Mouse (Mus musculus): ENCODE data around the gene Mindy4. TPM values are rescaled to one million over a fixed set of nuclear protein-coding genes. Genes with fewer than 3 reads are reported as not detected.
A peak's percentile ranks its signal among the peaks of the same experiment; 100 is the strongest.

Mindy4 gene
- polyA plus RNA-seq, 1 experiment from 2014 or later, result 7.7 TPM

DNA sequence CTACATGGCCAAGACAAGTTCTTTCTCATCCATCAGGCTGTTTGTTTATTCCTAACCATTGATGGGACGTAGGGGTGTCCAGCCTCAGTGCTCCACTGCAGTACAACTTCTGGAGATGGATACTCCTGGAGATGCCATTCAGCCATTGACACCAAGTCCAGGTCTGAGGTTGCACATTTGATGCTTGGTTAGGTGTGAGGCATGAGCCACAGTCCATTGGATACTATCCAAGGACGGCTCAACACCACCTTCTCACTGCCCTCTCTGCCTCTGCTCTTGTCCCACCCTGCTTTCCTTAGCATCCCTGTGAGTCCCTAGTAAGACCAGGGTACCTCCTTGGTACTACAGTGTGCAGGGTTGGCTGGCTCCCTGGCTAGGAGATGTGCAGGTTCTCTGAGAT lies 96.7 kb downstream of the Mindy4 start:
- no peak overlapping the region for H3K27ac ChIP-seq (ENCODE audit: low read length)
- H3K27me3 ChIP-seq (ENCODE audit: control insufficient read depth, insufficient read depth, low read length), result no peaks in the 10 kb centered on the region
- H3K4me3 ChIP-seq (replicated peaks; ENCODE audit: low read length), result no peak overlapping the region
- H3K9me3 ChIP-seq (replicated peaks; ENCODE audit: control insufficient read depth, low read length), result no peaks in the 10 kb centered on the region
- peaks cover 5% of the 10 kb centered on the region for H3K36me3 ChIP-seq (ENCODE audit: control insufficient read depth, insufficient read depth, low read length)
- no peak overlapping the region for H3K4me2 ChIP-seq (ENCODE audit: low read depth, low read length)
- no peaks in the 10 kb centered on the region for H3K4me1 ChIP-seq (ENCODE audit: control insufficient read depth, insufficient read depth, low read length)
- no peak overlapping the region for H3K9ac ChIP-seq (ENCODE audit: low read length)
- no peak for ATAC-seq (ENCODE audit: insufficient read depth, low FRiP score)
- 83% methylated on average over 2 of the region's 2 CpGs for WGBS

GRCm38 (mm10) chr6:55300704-55301103 lies 97.5 kb downstream of the Mindy4 start:
- Histone ChIP-seq H3K36me3 (ENCODE audit: control insufficient read depth, insufficient read depth, low read length) (peaks cover 5% of the 10 kb centered on the region), H3K9me3 (replicated peaks; ENCODE audit: control insufficient read depth, low read length) (no peaks in the 10 kb centered on the region), H3K9ac (ENCODE audit: low read length) (no peak overlapping the region), H3K4me3 (replicated peaks; ENCODE audit: low read length) (no peak overlapping the region), H3K4me1 (ENCODE audit: control insufficient read depth, insufficient read depth, low read length) (no peaks in the 10 kb centered on the region), H3K27me3 (ENCODE audit: control insufficient read depth, insufficient read depth, low read length) (no peaks in the 10 kb centered on the region), H3K4me2 (ENCODE audit: low read depth, low read length) (no peak overlapping the region), H3K27ac (ENCODE audit: low read length) (no peak overlapping the region)
- 82% methylated on average over 11 of the region's 11 CpGs for WGBS
- no peak for ATAC-seq (ENCODE audit: insufficient read depth, low FRiP score)

DNA sequence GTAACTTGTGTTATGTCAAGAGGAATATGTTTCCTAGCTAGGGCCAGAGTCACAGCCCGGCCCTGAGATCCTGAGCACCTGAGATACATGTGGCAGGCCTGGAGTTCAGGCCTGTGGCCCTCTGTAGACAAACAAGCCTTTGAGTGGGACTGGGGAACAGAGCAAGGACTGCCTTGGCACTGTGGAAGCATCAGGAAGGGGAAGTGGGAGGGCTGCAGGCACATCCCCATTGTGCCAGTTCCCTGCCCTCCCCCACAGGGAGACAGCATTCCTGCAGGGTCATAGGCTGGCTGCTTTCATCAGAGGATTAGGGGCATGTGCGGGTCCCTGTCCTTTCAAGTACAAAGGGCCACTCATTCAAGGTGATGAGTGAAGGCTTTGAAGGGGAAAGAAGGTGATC lies 107.0 kb downstream of the Mindy4 start:
- H3K4me2 ChIP-seq (ENCODE audit: low read depth, low read length), result no peak overlapping the region
- H3K9ac ChIP-seq (ENCODE audit: low read length), result no peak overlapping the region
- no peaks in the 10 kb centered on the region for H3K4me1 ChIP-seq (ENCODE audit: control insufficient read depth, insufficient read depth, low read length)
- H3K27ac ChIP-seq (ENCODE audit: low read length), result no peak overlapping the region
- H3K36me3 ChIP-seq (ENCODE audit: control insufficient read depth, insufficient read depth, low read length), result no peaks in the 10 kb centered on the region
- ATAC-seq (ENCODE audit: insufficient read depth, low FRiP score), result no peak
- H3K4me3 ChIP-seq (replicated peaks; ENCODE audit: low read length), result no peak overlapping the region
- no peaks in the 10 kb centered on the region for H3K9me3 ChIP-seq (replicated peaks; ENCODE audit: control insufficient read depth, low read length)
- WGBS, result 50% methylated on average over 2 of the region's 2 CpGs
- H3K27me3 ChIP-seq (ENCODE audit: control insufficient read depth, insufficient read depth, low read length), result no peaks in the 10 kb centered on the region

GRCm38 (mm10) chr6:55311962-55312361 lies 108.8 kb downstream of the Mindy4 start:
- Histone ChIP-seq H3K4me2 (ENCODE audit: low read depth, low read length) (no peak overlapping the region), H3K4me1 (ENCODE audit: control insufficient read depth, insufficient read depth, low read length) (no peaks in the 10 kb centered on the region), H3K9ac (ENCODE audit: low read length) (no peak overlapping the region), H3K4me3 (replicated peaks; ENCODE audit: low read length) (no peak overlapping the region), H3K27ac (ENCODE audit: low read length) (no peak overlapping the region), H3K36me3 (ENCODE audit: control insufficient read depth, insufficient read depth, low read length) (no peaks in the 10 kb centered on the region), H3K27me3 (ENCODE audit: control insufficient read depth, insufficient read depth, low read length) (no peaks in the 10 kb centered on the region), H3K9me3 (replicated peaks; ENCODE audit: control insufficient read depth, low read length) (no peaks in the 10 kb centered on the region)
- ATAC-seq (ENCODE audit: insufficient read depth, low FRiP score), result no peak
- WGBS, result 51% methylated on average over 5 of the region's 5 CpGs

DNA sequence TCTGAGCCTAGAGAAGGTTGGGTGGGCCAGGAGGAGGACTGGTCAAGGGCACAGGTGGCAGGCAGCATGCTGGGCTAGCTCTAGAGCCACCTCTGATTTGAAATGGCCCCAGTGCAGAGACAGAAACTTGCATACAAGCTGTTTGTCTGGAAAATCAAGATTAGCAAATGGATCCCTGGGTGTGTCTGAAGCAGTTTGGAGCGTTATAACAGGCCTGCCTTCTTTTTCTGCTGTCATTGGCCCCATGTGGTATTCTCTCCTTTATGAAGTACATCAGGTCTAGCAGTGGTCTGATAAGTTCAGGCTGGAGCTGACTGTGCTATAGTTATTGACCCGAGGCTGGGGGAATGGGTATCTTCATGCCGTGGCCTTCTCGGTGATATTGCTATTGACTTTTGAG lies 110.7 kb downstream of the Mindy4 start:
- no peaks in the 10 kb centered on the region for H3K36me3 ChIP-seq (ENCODE audit: control insufficient read depth, insufficient read depth, low read length)
- no peak overlapping the region for H3K4me2 ChIP-seq (ENCODE audit: low read depth, low read length)
- no peaks in the 10 kb centered on the region for H3K9me3 ChIP-seq (replicated peaks; ENCODE audit: control insufficient read depth, low read length)
- no peak overlapping the region for H3K9ac ChIP-seq (ENCODE audit: low read length)
- no peak overlapping the region for H3K27ac ChIP-seq (ENCODE audit: low read length)
- H3K27me3 ChIP-seq (ENCODE audit: control insufficient read depth, insufficient read depth, low read length), result no peaks in the 10 kb centered on the region
- no peak for ATAC-seq (ENCODE audit: insufficient read depth, low FRiP score)
- no peaks in the 10 kb centered on the region for H3K4me1 ChIP-seq (ENCODE audit: control insufficient read depth, insufficient read depth, low read length)
- 74% methylated on average over 4 of the region's 4 CpGs for WGBS
- H3K4me3 ChIP-seq (replicated peaks; ENCODE audit: low read length), result no peak overlapping the region

- no peaks in the 10 kb centered on the region for H3K27me3 ChIP-seq (ENCODE audit: control insufficient read depth, insufficient read depth, low read length)
- WGBS, result 73% methylated on average over 8 of the region's 8 CpGs
- no peak for ATAC-seq (ENCODE audit: insufficient read depth, low FRiP score)
Observed at GRCm38 (mm10) chr6:55314628-55315027, 111.4 kb downstream of the Mindy4 start.

GRCm38 (mm10) chr6:55318597-55318996 lies 115.4 kb downstream of the Mindy4 start:
- Histone ChIP-seq H3K4me2 (ENCODE audit: low read depth, low read length) (no peak overlapping the region), H3K4me1 (ENCODE audit: control insufficient read depth, insufficient read depth, low read length) (no peaks in the 10 kb centered on the region), H3K27ac (ENCODE audit: low read length) (no peak overlapping the region), H3K4me3 (replicated peaks; ENCODE audit: low read length) (no peak overlapping the region), H3K36me3 (ENCODE audit: control insufficient read depth, insufficient read depth, low read length) (no peaks in the 10 kb centered on the region), H3K27me3 (ENCODE audit: control insufficient read depth, insufficient read depth, low read length) (no peaks in the 10 kb centered on the region), H3K9ac (ENCODE audit: low read length) (no peak overlapping the region), H3K9me3 (replicated peaks; ENCODE audit: control insufficient read depth, low read length) (no peaks in the 10 kb centered on the region)
- WGBS, result 96% methylated on average over 3 of the region's 3 CpGs
- ATAC-seq (ENCODE audit: insufficient read depth, low FRiP score), result no peak

More at GRCm38 (mm10) chr6:55314628-55315027, 111.4 kb downstream of the Mindy4 start:
- Histone ChIP-seq H3K9ac (ENCODE audit: low read length) (no peak overlapping the region), H3K9me3 (replicated peaks; ENCODE audit: control insufficient read depth, low read length) (no peaks in the 10 kb centered on the region), H3K4me3 (replicated peaks; ENCODE audit: low read length) (no peak overlapping the region), H3K36me3 (ENCODE audit: control insufficient read depth, insufficient read depth, low read length) (no peaks in the 10 kb centered on the region), H3K27ac (ENCODE audit: low read length) (no peak overlapping the region), H3K4me1 (ENCODE audit: control insufficient read depth, insufficient read depth, low read length) (no peaks in the 10 kb centered on the region), H3K4me2 (ENCODE audit: low read depth, low read length) (no peak overlapping the region)

GRCm38 (mm10) chr6:55319585-55320551 lies 116.7 kb downstream of the Mindy4 start:
- H3K9me3 ChIP-seq (replicated peaks; ENCODE audit: control insufficient read depth, low read length), result no peaks in the 10 kb centered on the region
- H3K4me2 ChIP-seq (ENCODE audit: low read depth, low read length), result no peak overlapping the region
- peak overlapping the region; percentile 36; the same call in 1 of the 2 replicates for H3K27ac ChIP-seq (ENCODE audit: low read length)
- no peaks in the 10 kb centered on the region for H3K36me3 ChIP-seq (ENCODE audit: control insufficient read depth, insufficient read depth, low read length)
- 59% methylated on average over 14 of the region's 14 CpGs for WGBS
- H3K9ac ChIP-seq (ENCODE audit: low read length), result no peak overlapping the region
- H3K27me3 ChIP-seq (ENCODE audit: control insufficient read depth, insufficient read depth, low read length), result no peaks in the 10 kb centered on the region
- H3K4me1 ChIP-seq (ENCODE audit: control insufficient read depth, insufficient read depth, low read length), result no peaks in the 10 kb centered on the region; the same call in 1 of the 2 replicates
- ATAC-seq (ENCODE audit: insufficient read depth, low FRiP score), result no peak
- no peak overlapping the region for H3K4me3 ChIP-seq (replicated peaks; ENCODE audit: low read length)

DNA sequence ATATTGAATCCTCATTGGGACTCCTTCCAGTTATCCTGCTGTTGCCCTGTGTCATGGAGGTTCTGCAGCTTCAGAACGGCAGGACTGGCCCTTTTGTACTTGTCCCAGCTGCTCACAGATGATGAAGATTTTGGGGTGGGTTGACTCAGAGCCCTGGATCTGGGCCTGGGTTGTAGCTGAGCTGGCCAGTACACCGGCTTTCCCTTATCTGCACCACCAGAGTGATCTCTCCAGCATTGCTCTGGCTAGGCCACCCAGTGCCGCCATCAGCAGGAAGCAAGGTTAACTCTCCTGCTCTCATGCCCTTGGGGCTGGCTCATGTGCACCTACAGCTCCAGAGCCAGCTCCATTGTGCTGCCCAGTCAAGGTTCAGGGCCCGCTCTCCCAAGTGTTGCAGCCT lies 117.7 kb downstream of the Mindy4 start:
- no peak overlapping the region for H3K4me2 ChIP-seq (ENCODE audit: low read depth, low read length)
- no peak for ATAC-seq (ENCODE audit: insufficient read depth, low FRiP score)
- H3K9me3 ChIP-seq (replicated peaks; ENCODE audit: control insufficient read depth, low read length), result no peaks in the 10 kb centered on the region
- no peak overlapping the region for H3K9ac ChIP-seq (ENCODE audit: low read length)
- no peaks in the 10 kb centered on the region for H3K36me3 ChIP-seq (ENCODE audit: control insufficient read depth, insufficient read depth, low read length)
- no peaks in the 10 kb centered on the region; the same call in 1 of the 2 replicates for H3K4me1 ChIP-seq (ENCODE audit: control insufficient read depth, insufficient read depth, low read length)
- no peaks in the 10 kb centered on the region for H3K27me3 ChIP-seq (ENCODE audit: control insufficient read depth, insufficient read depth, low read length)
- no peak overlapping the region for H3K4me3 ChIP-seq (replicated peaks; ENCODE audit: low read length)
- no peak overlapping the region for H3K27ac ChIP-seq (ENCODE audit: low read length)
- WGBS, result 69% methylated on average over 4 of the region's 4 CpGs
